Mouse (Mus musculus) T-helper 1 cell (primary cell): ENCODE results near the gene Cept1.

Experiments
- in situ Hi-C: fragments of 300-600 bp; cut with MboI, MseI; formaldehyde crosslinking; loops from one replicate; pipeline ENCODE4 v1.15.1; 2025; ENCODE audit warnings: high pct_unique_total_duplicates

The Cept1 gene

GRCm38 (mm10) chr3:106495346-106496044, 52.1 kb downstream of the Cept1 start:
- in situ Hi-C loops = no loop called here

GRCm38 (mm10) chr3:106494417-106494950, 53.1 kb downstream of the Cept1 start:
- in situ Hi-C loops = loop anchor here (5.0 kb wide), 1 partner anchor 273 kb away; no protein-coding TSS in a partner anchor

- in situ Hi-C loops = loop anchor here (5.0 kb wide), 1 partner anchor 273 kb away; no protein-coding TSS in a partner anchor
Measured at GRCm38 (mm10) chr3:106493882-106494281, 53.7 kb downstream of the Cept1 start.

GRCm38 (mm10) chr3:106493202-106493601, 54.4 kb downstream of the Cept1 start:
- in situ Hi-C loops = loop anchor here (5.0 kb wide), 1 partner anchor 274 kb away; no protein-coding TSS in a partner anchor

- in situ Hi-C loops = loop anchor here (5.0 kb wide), 1 partner anchor 275 kb away; no protein-coding TSS in a partner anchor
Measured at GRCm38 (mm10) chr3:106492723-106493122, 54.9 kb downstream of the Cept1 start.

- in situ Hi-C loops = loop anchor here (5.0 kb wide), 1 partner anchor 277 kb away; no protein-coding TSS in a partner anchor
Measured at GRCm38 (mm10) chr3:106490239-106490638, 57.4 kb downstream of the Cept1 start.

GRCm38 (mm10) chr3:106487551-106487950, 60.1 kb downstream of the Cept1 start:
- in situ Hi-C loops = loop anchor here (5.0 to 10.0 kb wide), 3 partner anchors 235 to 587 kb away; no protein-coding TSS in a partner anchor

GRCm38 (mm10) chr3:106485810-106486209, 61.8 kb downstream of the Cept1 start:
- in situ Hi-C loops = loop anchor here (5.0 to 10.0 kb wide), 3 partner anchors 236 to 589 kb away; no protein-coding TSS in a partner anchor

GRCm38 (mm10) chr3:106484861-106485260, 62.7 kb downstream of the Cept1 start:
- in situ Hi-C loops = loop anchor here (5.0 to 10.0 kb wide), 3 partner anchors 237 to 590 kb away; no protein-coding TSS in a partner anchor

- in situ Hi-C loops = loop anchor here (10.0 kb wide), 2 partner anchors 391 to 591 kb away; no protein-coding TSS in a partner anchor
Measured at GRCm38 (mm10) chr3:106483796-106484405, 63.7 kb downstream of the Cept1 start.

GRCm38 (mm10) chr3:106483297-106483696, 64.3 kb downstream of the Cept1 start:
- in situ Hi-C loops = loop anchor here (10.0 kb wide), 2 partner anchors 392 to 592 kb away; no protein-coding TSS in a partner anchor

- in situ Hi-C loops = loop anchor here (10.0 kb wide), 2 partner anchors 392 to 592 kb away; no protein-coding TSS in a partner anchor
Measured at GRCm38 (mm10) chr3:106482281-106483081, 65.1 kb downstream of the Cept1 start, which contains the start of gene Dennd2d. Gene Dennd2d (plus strand): TSS chr3:106482405.

GRCm38 (mm10) chr3:106476863-106477262, 70.7 kb downstream of the Cept1 start:
- in situ Hi-C loops = no loop called here

- in situ Hi-C loops = no loop called here
Measured at GRCm38 (mm10) chr3:106474210-106474609, 73.4 kb downstream of the Cept1 start.

GRCm38 (mm10) chr3:106464750-106465149, 82.9 kb downstream of the Cept1 start:
- in situ Hi-C loops = no loop called here

GRCm38 (mm10) chr3:106462493-106462892, 85.1 kb downstream of the Cept1 start:
- in situ Hi-C loops = no loop called here

- in situ Hi-C loops = no loop called here
Measured at GRCm38 (mm10) chr3:106462059-106462470, 85.5 kb downstream of the Cept1 start.

GRCm38 (mm10) chr3:106457298-106457869, 90.2 kb downstream of the Cept1 start:
- in situ Hi-C loops = no loop called here

GRCm38 (mm10) chr3:106452616-106453015, 95.0 kb downstream of the Cept1 start:
- in situ Hi-C loops = no loop called here
